Mouse (Mus musculus): ENCODE measurements at regions not wholly inside any gene's neighbourhood (a gene's known extent, or its start where the extent isn't known, plus 50 kb on each side); places are given as distances from the start of the nearest gene placed in this dataset.

- TF ChIP-seq CTCF (IDR thresholded peaks at IDR 0.05; ENCODE audit: control insufficient read depth, insufficient read depth, insufficient read length) (no peak), MAX (IDR thresholded peaks at IDR 0.05) (no peak), MYOD1 (IDR thresholded peaks at IDR 0.05; ENCODE audit: control insufficient read depth, insufficient read length, low read depth) (no peak), MYOG (IDR thresholded peaks at IDR 0.05; ENCODE audit: control insufficient read depth, extremely low read depth, insufficient read length) (no peak)
Measured at GRCm38 (mm10) chrX:12466312-12466711, 121.3 kb upstream of the Atp6ap2 start.

All from C2C12 (cell line).